Mouse (Mus musculus): Measurements from ENCODE around the gene Sf3a3. TPM values are rescaled to one million over a fixed set of nuclear protein-coding genes. Genes with fewer than 3 reads are reported as not detected.

The Sf3a3 gene
- polyA plus RNA-seq, 1 experiment: 41.6 TPM

GRCm38 (mm10) chr4:124695786-124696516 is 18.6 kb upstream of the Sf3a3 start:
- Histone ChIP-seq H3K27me3 (ENCODE audit: control insufficient read depth, insufficient read depth, insufficient read length) (no peaks in the 10 kb centered on the region), H3K79me2 (ENCODE audit: control insufficient read depth, insufficient read depth) (peaks cover 25% of the 10 kb centered on the region), H3K4me2 (ENCODE audit: low read depth) (peak overlapping the region; percentile 59), H3K36me3 (ENCODE audit: control insufficient read depth, insufficient read depth) (no peaks in the 10 kb centered on the region), H3K4me3 (no peak overlapping the region), H3ac (ENCODE audit: control insufficient read depth, insufficient read length) (no peak overlapping the region)
- no peak for TF ChIP-seq POLR2A (IDR thresholded peaks at IDR 0.05; ENCODE audit: insufficient read length, low read depth)
- TF ChIP-seq MAX (IDR thresholded peaks at IDR 0.05; ENCODE audit: low read depth): no peak
- TF ChIP-seq SRF (IDR thresholded peaks at IDR 0.05; ENCODE audit: control insufficient read depth, insufficient read length, low read depth): no peak
- peak in 2 of 3 experiments; percentile 52 to 67 for TF ChIP-seq MYOD1 (IDR thresholded peaks at IDR 0.05; ENCODE audit: control insufficient read depth in 1 of 3, insufficient read length in 2 of 3, low read depth in 2 of 3)
- no peak for TF ChIP-seq USF1 (IDR thresholded peaks at IDR 0.05; ENCODE audit: low read depth)
- TF ChIP-seq MYOG (IDR thresholded peaks at IDR 0.05; ENCODE audit: control insufficient read depth in 1 of 3, insufficient read depth in 1 of 3, insufficient read length in 2 of 3, low read depth in 2 of 3): peak in 1 of 3 experiments; percentile 63
- TF ChIP-seq REST (IDR thresholded peaks at IDR 0.05; ENCODE audit: insufficient read depth, insufficient read length): no peak
- no peak for TF ChIP-seq CEBPB (IDR thresholded peaks at IDR 0.05; ENCODE audit: insufficient read depth, poor library complexity, severe bottlenecking)
- no peak for TF ChIP-seq E2F4 (IDR thresholded peaks at IDR 0.05; ENCODE audit: insufficient read depth)
- TF ChIP-seq TCF3 (IDR thresholded peaks at IDR 0.05; ENCODE audit: insufficient read length, low read depth): no peak

- Histone ChIP-seq H3K4me3 (peak overlapping the region; percentile 97), H3K4me2 (ENCODE audit: low read depth) (peak overlapping the region; percentile 76), H3K79me2 (ENCODE audit: control insufficient read depth, insufficient read depth) (peaks cover 41% of the 10 kb centered on the region), H3ac (ENCODE audit: control insufficient read depth, insufficient read length) (no peak overlapping the region), H3K27me3 (ENCODE audit: control insufficient read depth, insufficient read depth, insufficient read length) (no peaks in the 10 kb centered on the region), H3K36me3 (ENCODE audit: control insufficient read depth, insufficient read depth) (no peaks in the 10 kb centered on the region)
- no peak for TF ChIP-seq MYOD1 (IDR thresholded peaks at IDR 0.05; ENCODE audit: control insufficient read depth in 1 of 3, insufficient read length in 2 of 3, low read depth in 2 of 3)
- no peak for TF ChIP-seq TCF12 (IDR thresholded peaks at IDR 0.05; ENCODE audit: insufficient read depth, poor library complexity, severe bottlenecking)
- TF ChIP-seq MAX (IDR thresholded peaks at IDR 0.05; ENCODE audit: low read depth): no peak
- no peak for TF ChIP-seq MYOG (IDR thresholded peaks at IDR 0.05; ENCODE audit: control insufficient read depth in 1 of 3, insufficient read depth in 1 of 3, insufficient read length in 2 of 3, low read depth in 2 of 3)
- TF ChIP-seq SRF (IDR thresholded peaks at IDR 0.05; ENCODE audit: control insufficient read depth, insufficient read length, low read depth): no peak
Measured at GRCm38 (mm10) chr4:124699791-124700190, 14.8 kb upstream of the Sf3a3 start.

DNA sequence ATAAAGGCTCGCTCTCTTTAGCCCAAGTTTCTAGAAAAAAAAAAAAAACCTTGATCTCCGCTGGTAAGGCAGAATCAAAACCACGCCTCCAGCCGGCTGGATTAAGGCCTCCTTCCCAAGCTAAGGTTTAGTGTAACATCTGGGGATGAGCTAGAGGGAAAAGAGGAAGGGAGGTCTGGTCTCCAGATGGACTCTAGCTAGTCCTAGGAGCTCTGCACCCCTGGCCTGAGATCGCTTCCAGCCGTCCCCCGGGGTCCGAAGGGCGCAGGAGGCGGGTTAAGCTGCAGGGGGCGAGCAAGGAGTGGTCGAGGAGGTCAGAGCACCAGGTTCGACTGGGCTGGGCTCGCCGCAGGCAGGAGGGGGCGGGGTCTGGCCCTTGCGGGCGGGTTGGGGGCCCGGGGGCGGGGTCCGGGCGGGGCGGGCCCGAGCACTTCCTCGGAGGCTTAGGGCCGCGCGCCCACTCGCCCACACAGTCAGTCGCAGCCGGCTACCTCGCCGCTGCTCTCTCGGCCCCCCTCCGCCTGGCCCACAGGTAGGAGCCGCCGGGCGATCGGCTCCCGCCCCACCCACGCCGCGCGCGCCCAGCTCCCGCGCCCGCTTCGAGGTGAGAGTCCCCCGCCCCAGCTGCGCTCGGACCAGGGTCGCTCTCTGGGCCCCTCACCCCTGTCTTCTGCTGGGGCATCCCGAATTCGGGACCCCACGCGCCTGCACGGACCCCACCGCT is 14.2 kb upstream of the Sf3a3 start, which contains the start of gene Fhl3:
Fhl3 (plus strand) TSS at position 454 of the 724 bp plus-strand sequence.
- Histone ChIP-seq H3ac (ENCODE audit: control insufficient read depth, insufficient read length) (peak within 1 kb of the TSS; percentile 28), H3K27me3 (ENCODE audit: control insufficient read depth, insufficient read depth, insufficient read length) (no peaks in the 10 kb centered on the region), H3K4me3 (peak within 1 kb of the TSS; percentile 97), H3K36me3 (ENCODE audit: control insufficient read depth, insufficient read depth) (peaks cover under 1% of the 10 kb centered on the region), H3K79me2 (ENCODE audit: control insufficient read depth, insufficient read depth) (peaks cover 47% of the 10 kb centered on the region), H3K4me2 (ENCODE audit: low read depth) (peak within 1 kb of the TSS; percentile 82)
- TF ChIP-seq USF1 (IDR thresholded peaks at IDR 0.05; ENCODE audit: low read depth) (no peak), SRF (IDR thresholded peaks at IDR 0.05; ENCODE audit: control insufficient read depth, insufficient read length, low read depth) (no peak), REST (IDR thresholded peaks at IDR 0.05; ENCODE audit: insufficient read depth, insufficient read length) (peak; percentile 24), E2F4 (IDR thresholded peaks at IDR 0.05; ENCODE audit: insufficient read depth) (no peak), TCF3 (IDR thresholded peaks at IDR 0.05; ENCODE audit: insufficient read length, low read depth) (no peak), POLR2A (IDR thresholded peaks at IDR 0.05; ENCODE audit: insufficient read length, low read depth) (peak; percentile 96), MAX (IDR thresholded peaks at IDR 0.05; ENCODE audit: low read depth) (no peak), POLR2AphosphoS2 (IDR thresholded peaks at IDR 0.05; ENCODE audit: insufficient read length, low read depth) (peak; percentile 97), MYOD1 (IDR thresholded peaks at IDR 0.05; ENCODE audit: control insufficient read depth in 1 of 3, insufficient read length in 2 of 3, low read depth in 2 of 3) (peak in 1 of 3 experiments; percentile 41), CEBPB (IDR thresholded peaks at IDR 0.05; ENCODE audit: insufficient read depth, poor library complexity, severe bottlenecking) (no peak), TCF12 (IDR thresholded peaks at IDR 0.05; ENCODE audit: insufficient read depth, poor library complexity, severe bottlenecking) (no peak), MYOG (IDR thresholded peaks at IDR 0.05; ENCODE audit: control insufficient read depth in 1 of 3, insufficient read depth in 1 of 3, insufficient read length in 2 of 3, low read depth in 2 of 3) (peak in 1 of 3 experiments; percentile 8)

DNA sequence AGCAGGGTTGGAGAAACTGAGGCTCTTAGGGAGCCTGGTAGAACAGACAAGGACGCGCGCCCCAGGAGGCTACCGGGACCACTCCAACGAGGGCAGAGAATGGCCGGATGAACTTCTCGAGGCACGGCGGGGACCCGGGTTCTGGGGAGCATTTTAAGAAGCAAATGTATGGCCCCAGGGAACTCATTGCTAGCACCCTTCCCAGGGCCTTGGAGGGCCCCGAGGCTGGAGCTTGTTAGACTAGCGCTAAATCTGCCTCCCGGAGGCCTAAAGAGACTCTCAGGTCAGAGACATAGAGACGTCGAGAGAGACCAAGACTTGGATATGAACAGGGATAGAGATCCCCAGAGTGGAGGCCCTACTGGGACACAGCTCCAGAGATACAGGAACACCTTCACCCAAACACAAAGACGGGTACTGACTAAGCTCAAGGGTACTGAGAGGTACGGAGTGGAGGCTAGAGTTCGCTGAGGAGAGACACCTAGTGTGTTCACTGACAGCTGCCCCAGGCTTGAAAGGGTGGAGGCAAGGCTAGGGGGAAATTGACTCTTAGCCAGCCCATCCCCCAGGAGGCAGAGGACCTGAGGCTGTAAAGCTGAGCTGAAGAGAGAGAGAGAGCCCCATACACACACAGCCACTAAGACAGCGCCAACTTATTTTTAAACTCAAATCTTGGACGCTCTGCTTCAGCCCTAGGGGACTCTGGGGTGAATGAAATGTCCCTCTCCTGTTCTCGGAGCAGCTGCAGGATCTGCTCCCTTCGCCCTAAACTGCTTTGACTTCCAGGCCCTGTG is 13.3 kb upstream of the Sf3a3 start:
- peaks cover 55% of the 10 kb centered on the region for H3K79me2 ChIP-seq (ENCODE audit: control insufficient read depth, insufficient read depth)
- peak overlapping the region; percentile 82 for H3K4me2 ChIP-seq (ENCODE audit: low read depth)
- TF ChIP-seq E2F4 (IDR thresholded peaks at IDR 0.05; ENCODE audit: insufficient read depth): no peak
- no peak for TF ChIP-seq USF1 (IDR thresholded peaks at IDR 0.05; ENCODE audit: low read depth)
- peak; percentile 40 for TF ChIP-seq POLR2A (IDR thresholded peaks at IDR 0.05; ENCODE audit: insufficient read length, low read depth)
- peak; percentile 22 for TF ChIP-seq POLR2AphosphoS2 (IDR thresholded peaks at IDR 0.05; ENCODE audit: insufficient read length, low read depth)
- TF ChIP-seq MYOG (IDR thresholded peaks at IDR 0.05; ENCODE audit: control insufficient read depth in 1 of 3, insufficient read depth in 1 of 3, insufficient read length in 2 of 3, low read depth in 2 of 3): peak in 1 of 3 experiments; percentile 62
- no peak for TF ChIP-seq CEBPB (IDR thresholded peaks at IDR 0.05; ENCODE audit: insufficient read depth, poor library complexity, severe bottlenecking)
- no peak for TF ChIP-seq TCF3 (IDR thresholded peaks at IDR 0.05; ENCODE audit: insufficient read length, low read depth)
- peak in 1 of 3 experiments; percentile 47 for TF ChIP-seq MYOD1 (IDR thresholded peaks at IDR 0.05; ENCODE audit: control insufficient read depth in 1 of 3, insufficient read length in 2 of 3, low read depth in 2 of 3)
- H3ac ChIP-seq (ENCODE audit: control insufficient read depth, insufficient read length): peak overlapping the region; percentile 28
- peaks cover 8% of the 10 kb centered on the region for H3K36me3 ChIP-seq (ENCODE audit: control insufficient read depth, insufficient read depth)
- H3K4me3 ChIP-seq: peak overlapping the region; percentile 97
- H3K27me3 ChIP-seq (ENCODE audit: control insufficient read depth, insufficient read depth, insufficient read length): no peaks in the 10 kb centered on the region
